Mouse (Mus musculus): ENCODE measurements around the gene Zfp787.

DNA sequence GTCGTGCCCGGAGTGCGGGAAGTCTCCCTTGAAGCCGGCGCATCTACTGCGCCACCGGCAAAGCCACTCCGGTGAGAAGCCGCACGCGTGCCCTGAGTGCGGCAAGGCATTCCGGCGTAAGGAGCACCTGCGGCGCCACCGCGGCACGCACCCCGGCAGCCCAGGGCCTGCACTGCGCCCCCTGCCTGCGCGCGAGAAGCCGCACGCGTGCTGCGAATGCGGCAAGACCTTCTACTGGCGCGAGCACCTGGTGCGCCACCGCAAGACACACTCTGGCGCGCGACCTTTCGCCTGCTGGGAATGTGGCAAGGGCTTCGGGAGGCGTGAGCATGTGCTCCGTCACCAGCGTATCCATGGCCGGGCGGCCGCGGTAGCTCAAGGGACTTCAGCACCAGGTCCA lies 33.7 kb upstream of the Zfp787 start:
- TF ChIP-seq CTCF (IDR thresholded peaks at IDR 0.05; ENCODE audit: insufficient read depth, low read length) (no peak), POLR2A (IDR thresholded peaks at IDR 0.05; ENCODE audit: borderline replicate concordance, extremely low read depth, low read depth, low read length) (no peak)
